Mouse (Mus musculus) heart, adult 2 months (tissue): ENCODE results near the gene Olfr578.

Experiments used
- CTCF ChIP-seq: fragments of 200-600 bp; IDR thresholded peaks from 2 replicates; pipeline ENCODE4 v1.8.1; 2022; ENCODE audit warnings: antibody characterized with exemption, mild to moderate bottlenecking, moderate library complexity
- POLR2A ChIP-seq: fragments of 200-500 bp; IDR thresholded peaks from 2 replicates; pipeline ENCODE4 v1.6.1; 2011; ENCODE audit warnings: mild to moderate bottlenecking, low read depth, low read length, control low read depth; ENCODE audit not compliant: insufficient read depth

- TF ChIP-seq CTCF (no peak), POLR2A (no peak)
Observed at GRCm38 (mm10) chr7:102943417-102943816, 45.7 kb downstream of the Olfr578 start.
